Mouse (Mus musculus) MEL (cell line): ENCODE measurements at regions not wholly inside any gene's neighbourhood (a gene's known extent, or its start where the extent isn't known, plus 50 kb on each side); places are given as distances from the start of the nearest gene placed in this dataset.

Experiments used
- DNase-seq: peaks from one replicate; pipeline ENCODE4 v3.0.0; 2011; ENCODE audit warnings: low read depth, low spot score
- H3K27ac ChIP-seq: 2 replicates; pipeline ENCODE4 v1.5.1; 2012; ENCODE audit warnings: low read depth, mild to moderate bottlenecking, control low read depth, low read length, moderate library complexity; ENCODE audit not compliant: control insufficient read depth
- H3K27me3 ChIP-seq, 2 experiments: fragments of 150-350 bp in 1 of 2; sonication (generic) in 1 of 2; 2 replicates each; pipeline ENCODE4 v1.6.1; 2012; ENCODE audit warnings: low read length in 2 of 2, mild to moderate bottlenecking in 2 of 2, improper control_type of control experiment in 1 of 2, moderate library complexity in 1 of 2; ENCODE audit not compliant: insufficient read depth in 2 of 2, control insufficient read depth in 1 of 2
- H3K36me3 ChIP-seq, 2 experiments: 2 replicates each; pipeline ENCODE4 v1.6.1; 2012 to 2014; ENCODE audit warnings: low read length in 2 of 2, improper control_type of control experiment in 1 of 2, inconsistent platforms in 1 of 2, mild to moderate bottlenecking in 1 of 2; ENCODE audit not compliant: insufficient read depth in 2 of 2, control insufficient read depth in 1 of 2
- H3K4me1 ChIP-seq, 2 experiments: fragments of 150-350 bp in 1 of 2; sonication (generic) in 1 of 2; 2 replicates each; pipeline ENCODE4 v1.6.1; 2012; ENCODE audit warnings: low read length in 2 of 2, improper control_type of control experiment in 1 of 2, mild to moderate bottlenecking in 1 of 2; ENCODE audit not compliant: insufficient read depth in 2 of 2, control insufficient read depth in 1 of 2
- H3K4me3 ChIP-seq, 2 experiments: fragments of 150-350 bp in 1 of 2; sonication (generic) in 1 of 2; 2 replicates each; pipeline ENCODE4 v1.5.1; 2012; ENCODE audit warnings: low read depth in 2 of 2, low read length in 2 of 2, mild to moderate bottlenecking in 2 of 2, moderate library complexity in 2 of 2, control low read depth in 1 of 2, improper control_type of control experiment in 1 of 2; ENCODE audit not compliant: control insufficient read depth in 1 of 2, insufficient read depth in 1 of 2
- H3K79me2 ChIP-seq: 2 replicates; pipeline ENCODE4 v1.6.1; 2012; ENCODE audit warnings: mild to moderate bottlenecking, low read length, moderate library complexity; ENCODE audit not compliant: control insufficient read depth, poor library complexity, insufficient read depth
- H3K9ac ChIP-seq: 2 replicates; pipeline ENCODE4 v1.6.1; 2012; ENCODE audit warnings: low read depth, mild to moderate bottlenecking, control low read depth, low read length, moderate library complexity; ENCODE audit not compliant: control insufficient read depth, poor library complexity, severe bottlenecking
- H3K9me3 ChIP-seq: fragments of 150-350 bp; sonication (generic); replicated peaks from 2 replicates; pipeline ENCODE4 v1.6.1; 2012; ENCODE audit warnings: mild to moderate bottlenecking, low read length, improper control_type of control experiment, moderate library complexity; ENCODE audit not compliant: insufficient read depth
- BHLHE40 ChIP-seq: IDR thresholded peaks from 2 replicates; pipeline ENCODE4 v1.6.1; 2012; ENCODE audit warnings: low read depth, mild to moderate bottlenecking, inconsistent platforms, low read length, improper control_type of control experiment, borderline replicate concordance
- CHD2 ChIP-seq: IDR thresholded peaks from 2 replicates; pipeline ENCODE4 v1.6.1; 2011; ENCODE audit warnings: low read length, improper control_type of control experiment
- E2F4 ChIP-seq: IDR thresholded peaks from 2 replicates; pipeline ENCODE4 v1.6.1; 2011; ENCODE audit warnings: low read depth, low read length, improper control_type of control experiment, borderline replicate concordance
- HCFC1 ChIP-seq: IDR thresholded peaks from 2 replicates; pipeline ENCODE4 v1.6.1; 2012; ENCODE audit warnings: low read depth, mild to moderate bottlenecking, inconsistent platforms, low read length, improper control_type of control experiment, moderate library complexity
- MAFK ChIP-seq: IDR thresholded peaks from 2 replicates; pipeline ENCODE4 v1.6.1; 2011; ENCODE audit warnings: low read depth, mild to moderate bottlenecking, low read length, improper control_type of control experiment, borderline replicate concordance
- MEF2A ChIP-seq: IDR thresholded peaks from 2 replicates; pipeline ENCODE4 v1.6.1; 2014; ENCODE audit warnings: low read depth, mild to moderate bottlenecking, inconsistent platforms, low read length, improper control_type of control experiment; ENCODE audit not compliant: poor library complexity, insufficient replicate concordance, severe bottlenecking; ENCODE audit errors: extremely low read depth
- MYB ChIP-seq: IDR thresholded peaks from 2 replicates; pipeline ENCODE4 v1.6.1; 2011; ENCODE audit warnings: mild to moderate bottlenecking, low read depth, low read length, improper control_type of control experiment
- MYC ChIP-seq: IDR thresholded peaks from 2 replicates; pipeline ENCODE4 v1.6.1; 2011; ENCODE audit warnings: low read depth, mild to moderate bottlenecking, low read length, improper control_type of control experiment, moderate library complexity
- NRF1 ChIP-seq: IDR thresholded peaks from 2 replicates; pipeline ENCODE4 v1.6.1; 2014; ENCODE audit warnings: low read depth, mild to moderate bottlenecking, inconsistent platforms, low read length, improper control_type of control experiment, moderate library complexity; ENCODE audit not compliant: poor library complexity, insufficient read depth, severe bottlenecking
- POLR2AphosphoS2 ChIP-seq: IDR thresholded peaks from 2 replicates; pipeline ENCODE4 v1.6.1; 2011; ENCODE audit warnings: low read length, improper control_type of control experiment
- POLR2AphosphoS5 ChIP-seq: IDR thresholded peaks from 2 replicates; pipeline ENCODE4 v1.6.1; 2012; ENCODE audit warnings: low read depth, borderline replicate concordance, mild to moderate bottlenecking, inconsistent platforms, low read length, moderate library complexity, mixed read lengths
- RAD21 ChIP-seq: IDR thresholded peaks from 2 replicates; pipeline ENCODE4 v1.6.1; 2011; ENCODE audit warnings: mild to moderate bottlenecking, low read depth, low read length, improper control_type of control experiment
- RCOR1 ChIP-seq: IDR thresholded peaks from 2 replicates; pipeline ENCODE4 v1.6.1; 2012; ENCODE audit warnings: low read depth, mild to moderate bottlenecking, inconsistent platforms, low read length, improper control_type of control experiment
- SIN3A ChIP-seq: IDR thresholded peaks from 2 replicates; pipeline ENCODE4 v1.6.1; 2012; ENCODE audit warnings: low read length, improper control_type of control experiment, inconsistent platforms
- TBP ChIP-seq: IDR thresholded peaks from 2 replicates; pipeline ENCODE4 v1.8.0; 2011; ENCODE audit warnings: low read depth, low read length, improper control_type of control experiment
- TCF12 ChIP-seq: IDR thresholded peaks from 2 replicates; pipeline ENCODE4 v1.6.1; 2014; ENCODE audit warnings: low read depth, mild to moderate bottlenecking, inconsistent platforms, low read length, improper control_type of control experiment, moderate library complexity
- UBTF ChIP-seq: IDR thresholded peaks from 2 replicates; pipeline ENCODE4 v1.6.1; 2012; ENCODE audit warnings: low read depth, mild to moderate bottlenecking, inconsistent platforms, low read length, improper control_type of control experiment, moderate library complexity, borderline replicate concordance; ENCODE audit not compliant: insufficient read depth
- USF2 ChIP-seq, 2 experiments: IDR thresholded peaks; 2 replicates each; pipeline ENCODE4 v1.6.1; 2011 to 2012; ENCODE audit warnings: improper control_type of control experiment in 2 of 2, low read length in 2 of 2, borderline replicate concordance in 1 of 2, inconsistent platforms in 1 of 2, low read depth in 1 of 2, mild to moderate bottlenecking in 1 of 2; ENCODE audit not compliant: insufficient read depth in 1 of 2
- ZKSCAN1 ChIP-seq: IDR thresholded peaks from 2 replicates; pipeline ENCODE4 v1.6.1; 2012; ENCODE audit warnings: low read depth, mild to moderate bottlenecking, inconsistent platforms, low read length, improper control_type of control experiment, moderate library complexity

DNA sequence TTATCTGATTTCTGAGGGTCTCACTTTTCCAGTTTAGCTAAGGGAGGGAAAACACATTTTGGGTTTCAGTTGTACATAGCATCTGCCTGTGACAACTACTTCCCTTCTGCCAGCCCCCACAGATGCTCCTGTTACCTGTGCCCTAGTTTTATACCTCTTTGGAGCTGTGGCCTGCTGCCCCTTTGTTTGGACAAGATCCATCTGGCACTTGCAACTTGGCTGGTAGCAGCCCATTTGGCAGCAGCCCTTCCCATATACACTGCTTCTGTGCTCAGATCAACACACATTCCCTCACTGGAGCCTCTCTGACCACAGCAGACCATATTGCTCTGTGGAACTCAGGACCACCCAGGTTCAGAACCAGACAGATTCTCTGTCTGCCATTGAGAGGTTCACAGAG is 728.0 kb upstream of the Fam160b2 start:
- H3K4me3 ChIP-seq, result no peak overlapping the region
- no peaks in the 10 kb centered on the region for H3K27me3 ChIP-seq
- no peak for DNase-seq
- H3K36me3 ChIP-seq, result no peaks in the 10 kb centered on the region
- no peak overlapping the region for H3K9ac ChIP-seq
- H3K4me1 ChIP-seq, result no peaks in the 10 kb centered on the region
- H3K27ac ChIP-seq, result no peak overlapping the region
- H3K79me2 ChIP-seq, result no peaks in the 10 kb centered on the region
- H3K9me3 ChIP-seq, result no peaks in the 10 kb centered on the region
- TF ChIP-seq RAD21 (no peak), UBTF (no peak), POLR2AphosphoS5 (no peak), RCOR1 (no peak), TCF12 (no peak), MAFK (no peak), HCFC1 (no peak), E2F4 (no peak), CHD2 (no peak), MEF2A (no peak), MYB (no peak), NRF1 (no peak), BHLHE40 (no peak), SIN3A (no peak)
- TF ChIP-seq, all 39 proteins: peak for 0

DNA sequence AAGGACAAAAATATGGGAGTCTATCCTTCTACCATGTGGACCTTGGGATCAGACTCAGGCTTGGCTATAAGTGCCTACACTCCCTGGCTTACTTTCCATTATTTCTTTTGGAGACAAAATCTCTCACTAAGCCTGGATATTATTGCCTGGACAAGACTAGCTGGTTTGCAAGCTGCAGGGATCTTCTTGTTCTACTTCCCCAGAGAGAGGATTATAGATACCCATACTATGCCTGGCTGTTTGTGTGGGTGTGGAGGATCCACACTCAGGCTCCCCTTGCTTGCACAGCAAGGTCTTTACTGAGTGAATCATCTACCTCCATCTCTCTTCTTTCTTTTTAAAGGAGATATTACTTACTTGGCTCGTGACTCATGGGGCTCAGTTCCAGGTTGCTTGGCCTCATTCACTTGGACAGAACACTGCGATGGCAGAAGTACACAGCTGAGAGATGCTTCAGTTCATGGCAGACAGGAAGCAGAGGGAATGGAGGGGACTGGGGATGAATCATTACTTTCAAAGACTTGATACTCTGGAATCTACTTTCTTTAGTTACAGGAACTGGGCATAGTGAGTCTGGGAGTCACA is 727.0 kb upstream of the Fam160b2 start:
- Histone ChIP-seq H3K79me2 (no peaks in the 10 kb centered on the region), H3K36me3 (no peaks in the 10 kb centered on the region), H3K4me1 (no peaks in the 10 kb centered on the region), H3K9ac (no peak overlapping the region), H3K27me3 (no peaks in the 10 kb centered on the region), H3K9me3 (no peaks in the 10 kb centered on the region), H3K4me3 (no peak overlapping the region), H3K27ac (no peak overlapping the region)
- DNase-seq, result no peak
- TF ChIP-seq USF2 (IDR thresholded peaks at IDR 0.05; ENCODE audit: borderline replicate concordance in 1 of 2, insufficient read depth in 1 of 2, low read depth in 1 of 2, low read length in 2 of 2), result no peak
- no peak for TF ChIP-seq TCF12
- TF ChIP-seq POLR2AphosphoS2, result no peak
- no peak for TF ChIP-seq UBTF
- no peak for TF ChIP-seq ZKSCAN1
- no peak for TF ChIP-seq TBP
- no peak for TF ChIP-seq MAFK
- TF ChIP-seq MYC, result no peak
